ENCODE assay signal across 15 mouse cellular contexts in the genomic region with DNA sequence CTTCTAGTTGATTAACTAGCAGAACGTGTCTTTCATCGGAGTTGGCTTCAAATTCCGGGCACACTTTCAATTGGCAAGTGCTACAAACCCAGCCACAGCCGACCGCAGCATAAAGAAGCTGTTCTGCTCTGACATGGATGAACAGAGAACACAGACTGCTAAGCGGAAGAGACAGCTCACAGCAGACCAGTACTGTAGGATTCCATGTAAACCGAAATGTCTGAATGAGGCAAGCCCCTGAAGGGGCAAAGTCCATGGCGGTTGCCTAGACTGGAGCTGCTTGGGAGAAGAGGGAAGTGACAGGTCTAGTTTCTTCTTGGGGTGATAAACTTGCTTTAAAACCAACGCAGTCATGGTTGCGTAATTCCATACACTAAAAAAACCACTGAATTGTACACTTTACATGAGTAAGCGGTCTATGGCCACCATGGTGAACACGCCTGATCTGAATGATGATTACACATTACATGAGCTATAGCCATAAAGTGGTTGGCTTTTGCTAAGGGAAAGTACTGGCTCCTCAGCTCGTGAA. TPM values are rescaled to one million over a fixed set of nuclear protein-coding genes. Genes with fewer than 3 reads are reported as not detected.
DNase-seq lines count a peak whose midpoint lies in the region; ATAC-seq and TF ChIP-seq lines count a peak whose summit lies in the region.
"Had no signal": no experiment of that assay in that cellular context is flagged by ENCODE, and none has a peak within 500 bp of the region (broad histone marks: within the 10 kb centered on the region; RNA-seq: fewer than 3 reads in every experiment).

No protein-coding gene starts in this region.

- H3K4me2 ChIP-seq in hindbrain, embryonic 14.5 days (replicated peaks) = no peak overlapping the region
- H3K4me2 ChIP-seq in lung, postnatal 0 days (replicated peaks; ENCODE audit: low read depth, low read length) = no peak overlapping the region
- H3K4me2 ChIP-seq in embryonic facial prominence, embryonic 15.5 days (replicated peaks) = no peak overlapping the region
- H3K4me2 ChIP-seq: embryonic facial prominence, embryonic 12.5 days; limb, embryonic 12.5 days; lung, embryonic 15.5 days had no signal

- no peak for TF ChIP-seq EP300 in lung, postnatal 0 days (IDR thresholded peaks at IDR 0.05)

- no peaks in the 10 kb centered on the region for H3K4me1 ChIP-seq in hindbrain, embryonic 14.5 days (replicated peaks; ENCODE audit: control insufficient read depth, insufficient read depth, low read length)
- no peaks in the 10 kb centered on the region; the same call in 1 of the 2 replicates for H3K4me1 ChIP-seq in hindbrain, embryonic 10.5 days (replicated peaks)
- H3K4me1 ChIP-seq in lung, postnatal 0 days (ENCODE audit: insufficient read depth, low read depth, low read length) = no peaks in the 10 kb centered on the region
- H3K4me1 ChIP-seq in embryonic facial prominence, embryonic 15.5 days = no peaks in the 10 kb centered on the region
- H3K4me1 ChIP-seq: lung, embryonic 15.5 days had no signal

- H3K36me3 ChIP-seq in hindbrain, embryonic 14.5 days (replicated peaks; ENCODE audit: control insufficient read depth, insufficient read depth) = no peaks in the 10 kb centered on the region
- peaks cover 26% of the 10 kb centered on the region for H3K36me3 ChIP-seq in hindbrain, embryonic 10.5 days
- no peaks in the 10 kb centered on the region for H3K36me3 ChIP-seq in lung, postnatal 0 days (ENCODE audit: insufficient read depth, low read length)
- 0 out of 2 replicates have a peak, but pooled peaks cover 3% of the 10 kb centered on the region for H3K36me3 ChIP-seq in embryonic facial prominence, embryonic 15.5 days
- H3K36me3 ChIP-seq: lung, embryonic 15.5 days had no signal

- no peak overlapping the region for H3K4me3 ChIP-seq in hindbrain, embryonic 14.5 days (replicated peaks; ENCODE audit: low read length)
- no peak overlapping the region for H3K4me3 ChIP-seq in hindbrain, embryonic 10.5 days
- no peak overlapping the region for H3K4me3 ChIP-seq in lung, postnatal 0 days (ENCODE audit: low read depth, low read length)
- H3K4me3 ChIP-seq in embryonic facial prominence, embryonic 15.5 days (replicated peaks) = no peak overlapping the region
- H3K4me3 ChIP-seq: embryonic facial prominence, embryonic 12.5 days; limb, embryonic 12.5 days; lung, embryonic 15.5 days had no signal

- no peak for TF ChIP-seq CTCF in lung, postnatal 0 days (IDR thresholded peaks at IDR 0.05)

- H3K27me3 ChIP-seq in hindbrain, embryonic 14.5 days (ENCODE audit: control insufficient read depth, insufficient read depth, low read length) = no peaks in the 10 kb centered on the region
- H3K27me3 ChIP-seq in hindbrain, embryonic 10.5 days (ENCODE audit: insufficient read depth, poor library complexity, severe bottlenecking) = no peaks in the 10 kb centered on the region
- no peaks in the 10 kb centered on the region for H3K27me3 ChIP-seq in lung, postnatal 0 days (replicated peaks; ENCODE audit: insufficient read depth, low read length)
- H3K27me3 ChIP-seq in embryonic facial prominence, embryonic 15.5 days = no peaks in the 10 kb centered on the region
- H3K27me3 ChIP-seq: embryonic facial prominence, embryonic 12.5 days; limb, embryonic 12.5 days; lung, embryonic 15.5 days had no signal

- DNase-seq in hindbrain, embryonic 14.5 days (ENCODE audit: low spot score) = peak; percentile 50
- no peak for DNase-seq in hindbrain, embryonic 10.5 days (ENCODE audit: low spot score)
- DNase-seq in lung, postnatal 0 days (ENCODE audit: low spot score) = peak; percentile 17
- DNase-seq in lung, adult 18-20 months = no peak
- DNase-seq in embryo, embryonic 11 days = no peak
- DNase-seq: cerebellum, adult 2 months; heart, adult 18-20 months; heart, postnatal 14 days; kidney, adult 18-20 months; midbrain, embryonic 14.5 days had no signal

- H3K9ac ChIP-seq in hindbrain, embryonic 14.5 days = no peak overlapping the region
- H3K9ac ChIP-seq in lung, postnatal 0 days (replicated peaks; ENCODE audit: low read depth) = no peak overlapping the region
- no peak overlapping the region for H3K9ac ChIP-seq in embryonic facial prominence, embryonic 15.5 days
- H3K9ac ChIP-seq: embryonic facial prominence, embryonic 12.5 days; limb, embryonic 12.5 days; lung, embryonic 15.5 days had no signal

- no peak for ATAC-seq in hindbrain, embryonic 14.5 days (ENCODE audit: low FRiP score)
- no peak for ATAC-seq in lung, postnatal 0 days
- ATAC-seq in embryonic facial prominence, embryonic 15.5 days (ENCODE audit: insufficient number of reproducible peaks, low FRiP score, low TSS enrichment, low read depth) = peak; percentile 77
- peak; percentile 80 for ATAC-seq in megakaryocyte progenitor cell, adult 5-6 weeks (replicated peaks; ENCODE audit: poor library complexity)

- H3K9me3 ChIP-seq in hindbrain, embryonic 14.5 days (ENCODE audit: control insufficient read depth, low read length) = no peaks in the 10 kb centered on the region
- H3K9me3 ChIP-seq in hindbrain, embryonic 10.5 days = no peaks in the 10 kb centered on the region
- H3K9me3 ChIP-seq in lung, postnatal 0 days (ENCODE audit: low read length) = no peaks in the 10 kb centered on the region
- no peaks in the 10 kb centered on the region for H3K9me3 ChIP-seq in embryonic facial prominence, embryonic 15.5 days (replicated peaks)
- H3K9me3 ChIP-seq: embryonic facial prominence, embryonic 12.5 days; limb, embryonic 12.5 days; lung, embryonic 15.5 days had no signal

- H3K27ac ChIP-seq in hindbrain, embryonic 14.5 days = no peak overlapping the region
- no peak overlapping the region for H3K27ac ChIP-seq in hindbrain, embryonic 10.5 days
- H3K27ac ChIP-seq in lung, postnatal 0 days (ENCODE audit: low read length) = no peak overlapping the region
- no peak overlapping the region for H3K27ac ChIP-seq in embryonic facial prominence, embryonic 15.5 days (replicated peaks)
- H3K27ac ChIP-seq: embryonic facial prominence, embryonic 12.5 days; limb, embryonic 12.5 days; lung, embryonic 15.5 days had no signal

- WGBS in hindbrain, embryonic 14.5 days = 84% methylated on average over 13 of the region's 13 CpGs
- 93% methylated on average over 13 of the region's 13 CpGs for WGBS in hindbrain, embryonic 10.5 days
- WGBS in lung, postnatal 0 days = 70% methylated on average over 13 of the region's 13 CpGs
- 76% methylated on average over 13 of the region's 13 CpGs for WGBS in embryonic facial prominence, embryonic 15.5 days

RNA-seq across cellular contexts. Expression of gene Crabp1, which starts 12.0 kb away (rescaled TPM):
- polyA plus RNA-seq in hindbrain, embryonic 14.5 days (2014; fragmentation: Nextera tagmentation; extraction: Ambion mirVana) = 300 and 364 TPM in 2 replicates
- polyA plus RNA-seq in hindbrain, embryonic 10.5 days (2016; fragmentation: Nextera tagmentation; extraction: Ambion mirVana) = 1,866 and 1,915 TPM in 2 replicates
- polyA plus RNA-seq in lung, postnatal 0 days (2015; fragmentation: Nextera tagmentation; extraction: Ambion mirVana) = 2.0 and 2.6 TPM in 2 replicates
- 472 and 489 TPM in 2 replicates for polyA plus RNA-seq in embryonic facial prominence, embryonic 15.5 days (2015; fragmentation: Nextera tagmentation; extraction: Ambion mirVana)
- not detected in 2 replicates for total RNA-seq in megakaryocyte progenitor cell, adult 5-6 weeks (2015)
- total RNA-seq in megakaryocyte progenitor cell, adult 5-6 weeks (2017) = not detected in 2 replicates
- total RNA-seq: heart, adult 18-20 months; heart, postnatal 14 days had no signal

RNA-seq across cellular contexts. Expression of gene Wdr61, which starts 42.2 kb away (rescaled TPM):
- 94.9 and 97.7 TPM in 2 replicates for polyA plus RNA-seq in hindbrain, embryonic 14.5 days (2014; fragmentation: Nextera tagmentation; extraction: Ambion mirVana)
- 150 and 174 TPM in 2 replicates for polyA plus RNA-seq in hindbrain, embryonic 10.5 days (2016; fragmentation: Nextera tagmentation; extraction: Ambion mirVana)
- polyA plus RNA-seq in lung, postnatal 0 days (2015; fragmentation: Nextera tagmentation; extraction: Ambion mirVana) = 116 and 126 TPM in 2 replicates
- 142 and 143 TPM in 2 replicates for polyA plus RNA-seq in embryonic facial prominence, embryonic 15.5 days (2015; fragmentation: Nextera tagmentation; extraction: Ambion mirVana)
- total RNA-seq in megakaryocyte progenitor cell, adult 5-6 weeks (2015) = 127 and 129 TPM in 2 replicates
- total RNA-seq in megakaryocyte progenitor cell, adult 5-6 weeks (2017) = 68.9 and 94.4 TPM in 2 replicates

Comparison
In these comparisons a context has a peak if more than half of its experiments do, and no peak if none do; other contexts are left out.
1. DNase-seq: peak in hindbrain, embryonic 14.5 days (single experiment) and lung, postnatal 0 days (single experiment); none in hindbrain, embryonic 10.5 days (single experiment), lung, adult 18-20 months (0 of 2) and embryo, embryonic 11 days (single experiment).
2. ATAC-seq: peak in embryonic facial prominence, embryonic 15.5 days (single experiment) and megakaryocyte progenitor cell, adult 5-6 weeks (single experiment); none in hindbrain, embryonic 14.5 days (single experiment) and lung, postnatal 0 days (single experiment).
3. RNA of gene Crabp1, which starts 12.0 kb away (polyA plus RNA-seq): 1,866 to 1,915 TPM in hindbrain, embryonic 10.5 days, 472 to 489 TPM in embryonic facial prominence, embryonic 15.5 days and 300 to 364 TPM in hindbrain, embryonic 14.5 days; 2.0 to 2.6 TPM in lung, postnatal 0 days; every median in the first group is over 10 times any median in the second.